Mouse (Mus musculus): ENCODE measurements at regions not wholly inside any gene's neighbourhood (a gene's known extent, or its start where the extent isn't known, plus 50 kb on each side); places are given as distances from the start of the nearest gene placed in this dataset.

DNA sequence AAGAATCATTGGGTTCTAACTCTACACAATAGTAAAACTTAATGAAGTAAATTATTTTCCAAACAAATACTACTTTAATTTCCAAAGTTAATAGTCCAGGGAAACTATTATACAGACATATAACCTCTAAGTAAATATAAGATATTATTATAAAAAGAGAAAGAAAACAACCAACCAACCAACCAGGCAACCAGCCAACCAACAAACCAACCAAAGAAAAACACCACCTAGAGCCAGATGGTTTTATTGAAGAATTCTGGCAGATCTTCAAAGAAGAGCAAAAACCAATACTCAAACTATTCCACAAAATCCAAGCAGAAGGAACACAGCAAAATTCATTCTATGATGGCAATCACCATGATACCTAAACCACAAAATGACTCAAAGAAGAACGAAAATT lies 1418.0 kb upstream of the Pabpc4l start:
- DNase-seq (ENCODE audit: low spot score in 2 of 2) = no peak

DNA sequence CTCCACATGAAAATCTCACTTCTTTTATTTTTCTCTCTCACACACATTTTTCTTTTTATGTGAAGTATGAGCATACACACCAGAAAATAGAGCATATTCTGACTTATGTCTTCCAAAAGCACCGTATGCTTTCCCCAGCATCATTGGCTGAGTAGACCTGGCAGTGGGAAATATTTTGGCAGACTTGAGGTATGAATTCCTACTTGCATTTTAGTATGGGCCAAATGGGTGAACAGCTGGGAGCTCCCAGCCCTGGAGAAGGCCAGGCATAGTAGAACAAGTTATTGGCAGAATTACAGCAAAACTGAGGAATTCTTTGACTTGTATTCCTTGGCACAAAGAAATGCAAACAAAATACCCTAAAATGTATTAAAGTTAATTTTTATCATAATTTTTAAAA lies 1415.6 kb upstream of the Pabpc4l start:
- DNase-seq (ENCODE audit: low spot score in 2 of 2) = peak; percentile 40 to 43

DNA sequence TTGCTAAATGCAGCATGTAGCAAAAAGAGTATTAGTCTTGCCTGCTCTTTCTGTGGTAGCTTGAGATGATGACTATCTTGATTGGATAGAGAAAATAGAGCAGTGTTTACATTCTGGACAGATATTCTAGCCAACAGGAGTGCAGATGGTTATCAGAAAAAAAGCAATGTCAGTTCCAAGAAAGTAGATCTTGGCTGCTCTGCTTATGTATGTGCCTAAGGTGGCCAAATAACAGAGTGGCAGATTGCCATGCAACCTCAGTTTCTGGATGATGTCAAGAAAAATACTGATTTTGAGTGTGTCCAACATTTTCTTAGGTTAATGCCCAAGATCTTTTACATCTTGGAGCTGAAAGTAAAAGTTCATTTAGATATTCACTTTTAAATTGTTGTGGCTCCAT lies 1397.6 kb upstream of the Pabpc4l start:
- no peak for DNase-seq (ENCODE audit: low spot score in 2 of 2)

DNA sequence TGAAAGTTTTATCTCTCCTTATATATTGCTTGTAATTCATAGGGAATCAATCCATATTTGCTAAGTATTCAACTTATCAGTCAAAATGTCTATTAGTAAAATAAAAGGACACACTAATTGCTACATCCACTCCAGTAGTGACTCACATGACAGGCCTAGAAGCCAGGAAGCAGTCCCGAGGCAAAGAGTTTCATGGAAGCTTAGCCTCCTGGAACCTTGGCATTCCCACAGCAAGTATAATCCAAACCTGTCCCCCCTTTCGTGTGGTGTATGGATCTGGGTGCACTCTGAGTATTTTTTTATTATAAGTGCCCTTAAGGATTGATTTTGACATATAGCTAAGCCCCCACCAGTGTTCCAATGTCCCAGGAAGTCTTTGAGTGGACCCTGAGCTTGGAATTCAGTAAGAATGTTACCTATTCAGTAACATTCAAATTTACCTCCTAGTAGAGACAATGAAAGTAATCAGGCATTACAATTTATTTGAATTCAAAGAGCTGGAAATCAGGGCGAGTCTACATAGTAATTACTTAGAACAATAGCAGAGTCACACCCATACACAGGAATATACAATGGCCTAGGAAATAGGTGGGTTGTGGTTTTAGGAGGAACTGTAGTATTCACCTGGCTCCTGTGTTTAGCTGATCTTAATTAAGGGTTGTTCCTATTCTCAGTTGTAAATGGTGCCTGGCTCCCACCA lies 1388.7 kb upstream of the Pabpc4l start:
- DNase-seq (ENCODE audit: low spot score in 2 of 2) = no peak

DNA sequence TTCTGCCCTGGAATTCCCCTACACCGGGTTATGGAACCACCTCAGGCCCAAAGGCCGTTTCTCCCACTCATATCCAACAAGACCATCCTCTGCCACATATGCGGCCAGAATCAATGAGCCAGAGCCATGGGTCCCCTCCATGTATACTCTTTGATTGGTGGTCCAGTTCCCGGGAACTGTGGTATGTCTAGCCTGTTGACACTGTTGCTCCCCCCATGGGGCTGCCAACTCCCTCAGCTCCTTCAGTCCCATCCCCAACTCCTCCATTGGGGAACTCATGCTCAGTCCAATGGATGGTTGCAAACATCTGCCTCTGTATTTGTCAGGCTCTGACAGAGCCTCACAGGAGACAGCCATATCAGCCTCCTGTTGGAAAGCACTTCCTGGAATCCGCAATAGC lies 1370.3 kb upstream of the Pabpc4l start:
- no peak for DNase-seq (ENCODE audit: low spot score in 2 of 2)

DNA sequence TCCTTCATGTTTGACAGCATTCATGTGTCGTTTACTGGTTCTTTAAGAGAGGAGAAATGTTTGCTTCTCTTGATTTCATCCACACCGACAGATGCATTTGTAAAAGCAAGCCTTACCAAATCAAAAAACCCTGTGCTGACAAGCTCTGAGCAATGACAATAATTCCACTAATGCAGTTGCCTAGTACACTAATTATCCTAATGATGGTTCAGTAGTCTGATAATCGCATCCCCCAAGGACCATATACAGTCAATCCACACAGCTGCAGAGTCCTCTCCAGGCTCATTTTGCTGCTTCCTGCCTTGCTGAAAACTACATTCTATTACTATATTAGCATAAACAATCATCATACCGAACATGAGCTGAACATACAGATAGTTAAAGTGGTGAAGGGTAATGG lies 1369.5 kb upstream of the Pabpc4l start:
- DNase-seq (ENCODE audit: low spot score in 2 of 2) = no peak
